Mouse (Mus musculus) E14TG2a.4 (cell line): Measurements from ENCODE around the gene Bhlhe23.

Experiments used
- CTCF ChIP-seq: conservative IDR thresholded peaks from 2 replicates; pipeline ENCODE4 v1.5.1; 2014; ENCODE audit warnings: low read length
- POU5F1 ChIP-seq: IDR thresholded peaks from 2 replicates; pipeline ENCODE4 v1.6.1; 2014; ENCODE audit warnings: low read length, borderline replicate concordance

GRCm38 (mm10) chr2:180813982-180814568, 37.4 kb upstream of the Bhlhe23 start:
- TF ChIP-seq CTCF (no peak), POU5F1 (no peak)
